Mouse (Mus musculus) adipocyte (in vitro differentiated cells): ENCODE measurements around the gene Nus1.

Source experiments
- DNase-seq: peaks from one replicate; pipeline ENCODE4 v3.0.0-alpha.2; 2016; ENCODE audit warnings: low spot score

The Nus1 gene

GRCm38 (mm10) chr10:52417299-52417997, at the start of gene Nus1:
Gene Nus1, plus strand, starts transcription at chr10:52417547.
- peak; percentile 97 for DNase-seq

- DNase-seq = no peak
These were observed 49.0 kb upstream of the Nus1 start for GRCm38 (mm10) chr10:52368376-52368775.

GRCm38 (mm10) chr10:52373834-52374233, 43.5 kb upstream of the Nus1 start:
- DNase-seq = no peak

DNA sequence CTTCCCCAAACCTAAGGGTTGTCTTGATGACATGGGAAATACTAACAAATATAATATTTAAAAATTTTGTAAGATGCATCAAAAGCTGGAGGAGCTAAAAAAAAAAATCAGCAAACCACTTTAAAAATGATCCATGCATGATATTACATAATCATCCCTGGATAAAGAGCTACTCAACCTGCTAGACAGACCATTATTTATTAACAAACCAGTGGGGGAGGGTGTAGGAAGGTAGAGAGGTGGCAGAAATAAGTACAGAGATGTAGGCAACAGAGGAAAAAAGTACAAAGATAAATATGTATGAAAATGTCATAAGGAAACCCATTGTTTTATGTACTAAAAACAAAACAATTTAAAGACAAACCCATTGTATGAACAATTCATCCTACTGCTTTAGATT, 42.7 kb upstream of the Nus1 start:
- no peak for DNase-seq

- DNase-seq = no peak
These were observed 40.9 kb upstream of the Nus1 start for GRCm38 (mm10) chr10:52376422-52376821.

GRCm38 (mm10) chr10:52377813-52378212, 39.5 kb upstream of the Nus1 start:
- no peak for DNase-seq

DNA sequence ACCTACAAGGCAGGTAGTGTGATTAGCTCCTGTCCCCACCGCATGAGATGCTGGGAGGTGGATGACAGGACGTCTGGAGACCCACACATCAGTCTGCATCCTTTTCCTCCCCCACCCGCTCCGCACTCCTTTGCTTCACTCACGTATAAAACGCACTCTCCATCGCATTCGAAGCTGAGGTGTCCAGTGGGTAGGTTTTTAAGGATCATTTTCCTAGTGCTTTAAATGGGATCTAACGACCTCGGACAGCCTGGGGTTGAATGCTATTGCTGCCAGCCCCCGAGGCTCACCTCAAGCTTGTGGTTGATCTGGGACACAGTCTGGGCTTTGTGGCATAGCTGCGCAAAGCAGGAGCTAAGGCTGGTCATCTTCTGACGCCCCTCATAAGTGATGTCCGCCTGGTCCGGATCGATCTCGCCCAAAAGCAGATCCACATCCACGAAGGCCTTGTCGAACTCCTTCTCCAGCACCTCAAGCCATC, 36.0 kb upstream of the Nus1 start:
- DNase-seq = peak; percentile 25

DNA sequence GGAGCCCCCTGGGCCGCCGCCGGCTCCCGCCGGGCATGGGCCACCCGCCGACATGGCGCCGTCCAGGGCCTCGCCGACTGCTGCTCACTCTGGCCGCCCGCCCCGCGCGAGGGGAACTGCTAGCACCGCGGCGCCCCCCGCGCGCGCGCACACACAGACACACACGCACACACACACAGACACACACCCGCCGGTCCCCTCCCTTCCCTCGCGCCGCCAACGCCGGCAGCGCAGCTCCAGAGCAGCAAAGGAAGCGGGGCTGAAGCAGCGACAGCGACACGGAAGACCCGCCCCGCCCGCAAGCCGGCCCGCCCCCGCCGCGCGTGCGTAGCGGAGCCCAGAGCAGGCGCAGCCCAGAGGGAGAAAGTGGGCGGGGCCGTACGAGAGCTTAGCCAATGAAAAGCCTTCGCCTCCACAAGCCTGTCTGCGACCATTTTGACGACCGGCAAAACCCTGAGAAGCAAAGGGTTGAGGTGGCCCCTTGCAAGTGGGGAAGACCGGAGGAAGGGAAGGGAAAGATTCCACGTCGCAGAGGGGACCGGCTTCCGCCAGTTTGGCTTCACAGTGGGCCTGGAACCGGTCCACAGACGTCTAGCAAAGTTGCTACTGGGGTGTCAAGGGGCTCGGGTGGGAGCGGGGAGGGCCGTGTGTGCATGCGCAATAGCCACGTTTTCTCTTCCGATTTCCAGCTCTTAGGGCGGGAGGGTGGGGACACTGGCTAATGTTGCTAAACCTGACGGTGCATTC, 35.3 kb upstream of the Nus1 start, which contains the start of gene Gopc:
Gene Gopc, minus strand, starts transcription at position 280 of the 747 bp plus-strand sequence.
- DNase-seq = peak; percentile 97

GRCm38 (mm10) chr10:52383022-52383421, 34.3 kb upstream of the Nus1 start:
- peak; percentile 33 for DNase-seq

DNA sequence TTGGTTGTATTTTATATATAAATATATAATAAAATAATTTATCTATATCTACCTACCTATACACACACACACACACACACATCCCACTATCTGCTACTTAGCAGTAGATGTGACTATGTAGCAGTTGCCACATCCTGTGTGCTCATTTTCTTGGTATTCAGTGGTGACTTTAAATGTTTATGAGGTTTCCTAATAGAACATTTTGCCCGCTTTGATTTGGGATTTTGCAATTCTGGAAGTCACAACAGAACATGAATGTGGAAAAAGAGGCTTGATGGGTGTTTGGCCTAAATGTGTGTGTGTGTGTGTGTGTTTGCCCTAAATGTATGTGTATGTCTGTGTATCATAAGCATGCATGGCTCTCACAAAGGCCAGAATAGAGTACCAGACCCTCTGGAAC, 33.8 kb upstream of the Nus1 start:
- peak; percentile 53 for DNase-seq

- DNase-seq = peak; percentile 80
These were observed 32.3 kb upstream of the Nus1 start for GRCm38 (mm10) chr10:52384823-52385610.

DNA sequence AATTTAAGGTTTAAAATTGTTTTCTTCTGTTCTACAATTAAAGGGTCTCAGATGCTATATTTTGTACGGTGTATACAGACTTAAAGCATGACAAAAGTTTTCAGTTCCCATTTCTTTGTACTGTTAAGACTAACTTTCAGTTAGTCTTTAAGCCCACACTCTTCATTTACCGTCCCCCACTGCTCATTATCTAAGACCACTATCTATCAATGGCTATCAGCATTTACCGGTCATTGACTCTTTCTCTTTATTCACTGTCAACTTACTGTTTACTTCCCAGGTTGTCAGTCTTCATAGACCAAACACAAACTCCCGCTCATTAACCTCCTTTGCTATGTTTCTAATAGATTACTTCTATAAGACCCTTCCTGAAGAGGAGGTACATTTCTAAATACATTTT, 30.2 kb upstream of the Nus1 start:
- no peak for DNase-seq

GRCm38 (mm10) chr10:52388922-52389430, 28.4 kb upstream of the Nus1 start, which contains the start of gene Nepn:
Gene Nepn, plus strand, starts transcription at chr10:52388972.
- DNase-seq = no peak

GRCm38 (mm10) chr10:52389438-52389837, 27.9 kb upstream of the Nus1 start:
- DNase-seq = no peak

- no peak for DNase-seq
These were observed 26.1 kb upstream of the Nus1 start for GRCm38 (mm10) chr10:52391208-52391607.

DNA sequence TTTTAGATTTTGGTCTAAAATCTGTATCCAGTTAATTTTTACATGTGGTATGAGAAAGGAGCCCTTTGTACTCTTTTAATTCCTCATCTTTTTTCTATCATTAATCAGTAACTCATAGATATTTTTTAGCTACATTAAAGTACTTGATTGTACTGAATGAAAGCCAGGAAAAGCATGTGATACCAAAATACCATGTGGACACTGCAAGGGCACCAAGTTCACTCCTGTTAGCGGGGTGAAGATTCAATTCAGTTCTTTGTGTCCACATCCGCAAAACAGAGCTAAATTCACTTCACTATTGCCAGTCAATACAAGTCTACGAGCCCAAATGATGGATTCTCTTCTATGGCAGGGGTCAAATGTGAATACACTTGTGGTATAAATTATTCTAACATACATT, 20.7 kb upstream of the Nus1 start:
- DNase-seq = no peak

- DNase-seq = no peak
These were observed 18.6 kb upstream of the Nus1 start for GRCm38 (mm10) chr10:52398715-52399114.

DNA sequence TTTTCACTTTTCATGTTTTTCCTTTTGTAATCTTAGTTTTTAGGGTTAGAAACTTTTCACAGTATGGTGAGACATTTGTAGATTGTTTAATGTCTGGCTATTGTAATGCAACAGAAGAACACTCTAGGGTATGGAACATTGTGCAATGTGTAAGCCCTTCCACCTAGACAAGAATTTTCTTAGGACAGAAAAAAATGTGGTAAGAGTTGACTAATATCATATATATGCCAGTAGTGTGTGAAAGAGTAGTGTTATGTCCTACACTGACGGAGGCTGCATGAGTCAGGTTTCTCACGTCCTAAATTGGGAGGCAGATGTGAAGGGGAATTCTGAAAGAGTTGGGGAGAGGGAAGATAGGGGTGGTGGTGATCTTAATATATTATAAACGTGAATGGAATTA, 17.6 kb upstream of the Nus1 start:
- DNase-seq = peak; percentile 44

DNA sequence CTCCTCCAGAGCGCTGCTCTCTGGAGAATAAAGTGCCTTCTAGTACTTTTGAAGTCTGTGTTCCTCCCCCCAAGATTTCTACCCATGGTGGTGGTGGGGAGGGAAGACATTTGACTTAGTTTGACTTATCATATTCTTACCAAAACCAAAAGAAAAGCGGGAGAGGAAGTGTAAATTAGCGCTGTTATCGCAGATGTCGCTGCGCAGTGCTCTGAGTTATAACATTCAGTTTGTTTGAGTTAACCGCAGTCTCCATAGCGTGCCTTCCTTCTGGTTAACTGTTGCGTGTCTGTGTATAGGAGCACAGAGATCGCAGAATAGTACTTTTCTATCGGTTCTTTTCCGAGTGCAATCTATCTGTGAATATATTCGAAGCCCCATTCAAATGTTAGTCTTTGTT, 12.2 kb upstream of the Nus1 start:
- DNase-seq = no peak

- no peak for DNase-seq
These were observed 9.8 kb upstream of the Nus1 start for GRCm38 (mm10) chr10:52407526-52407925.

DNA sequence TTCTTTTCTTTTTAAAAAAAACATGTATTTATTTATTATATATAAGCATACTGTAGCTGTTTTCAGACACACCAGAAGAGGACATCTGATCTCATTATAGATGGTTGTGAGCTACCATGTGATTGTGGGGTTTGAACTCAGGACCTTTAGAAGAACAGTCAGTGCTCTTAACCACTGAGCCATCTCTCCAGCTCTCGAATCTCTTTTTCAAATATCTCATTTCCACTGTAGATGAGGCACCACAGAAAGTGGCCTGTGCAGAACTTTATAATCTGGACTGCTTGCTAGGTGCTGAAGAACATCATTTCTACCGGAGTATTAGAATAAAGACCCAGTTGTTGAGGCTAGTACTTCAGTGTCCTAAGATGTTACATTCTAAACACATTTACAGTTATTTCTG, 2.3 kb upstream of the Nus1 start:
- DNase-seq = no peak

- DNase-seq = peak; percentile 48
These were observed 889 bp upstream of the Nus1 start for GRCm38 (mm10) chr10:52416458-52416857.
